Mouse (Mus musculus) MEL (cell line): ENCODE results near the gene Itpr2. TPM values are rescaled to one million over a fixed set of nuclear protein-coding genes. Genes with fewer than 3 reads are reported as not detected.

Experiments used
- DNase-seq: peaks from one replicate; pipeline ENCODE4 v3.0.0; 2011; ENCODE audit warnings: low read depth, low spot score
- H3K27ac ChIP-seq: 2 replicates; pipeline ENCODE4 v1.5.1; 2012; ENCODE audit warnings: low read depth, mild to moderate bottlenecking, control low read depth, low read length, moderate library complexity; ENCODE audit not compliant: control insufficient read depth
- H3K27me3 ChIP-seq, 2 experiments: fragments of 150-350 bp in 1 of 2; sonication (generic) in 1 of 2; 2 replicates each; pipeline ENCODE4 v1.6.1; 2012; ENCODE audit warnings: low read length in 2 of 2, mild to moderate bottlenecking in 2 of 2, improper control_type of control experiment in 1 of 2, moderate library complexity in 1 of 2; ENCODE audit not compliant: insufficient read depth in 2 of 2, control insufficient read depth in 1 of 2
- H3K36me3 ChIP-seq, 2 experiments: 2 replicates each; pipeline ENCODE4 v1.6.1; 2012 to 2014; ENCODE audit warnings: low read length in 2 of 2, improper control_type of control experiment in 1 of 2, inconsistent platforms in 1 of 2, mild to moderate bottlenecking in 1 of 2; ENCODE audit not compliant: insufficient read depth in 2 of 2, control insufficient read depth in 1 of 2
- H3K4me1 ChIP-seq, 2 experiments: fragments of 150-350 bp in 1 of 2; sonication (generic) in 1 of 2; 2 replicates each; pipeline ENCODE4 v1.6.1; 2012; ENCODE audit warnings: low read length in 2 of 2, improper control_type of control experiment in 1 of 2, mild to moderate bottlenecking in 1 of 2; ENCODE audit not compliant: insufficient read depth in 2 of 2, control insufficient read depth in 1 of 2
- H3K4me3 ChIP-seq, 2 experiments: fragments of 150-350 bp in 1 of 2; sonication (generic) in 1 of 2; 2 replicates each; pipeline ENCODE4 v1.5.1; 2012; ENCODE audit warnings: low read depth in 2 of 2, low read length in 2 of 2, mild to moderate bottlenecking in 2 of 2, moderate library complexity in 2 of 2, control low read depth in 1 of 2, improper control_type of control experiment in 1 of 2; ENCODE audit not compliant: control insufficient read depth in 1 of 2, insufficient read depth in 1 of 2
- H3K79me2 ChIP-seq: 2 replicates; pipeline ENCODE4 v1.6.1; 2012; ENCODE audit warnings: mild to moderate bottlenecking, low read length, moderate library complexity; ENCODE audit not compliant: control insufficient read depth, poor library complexity, insufficient read depth
- H3K9ac ChIP-seq: 2 replicates; pipeline ENCODE4 v1.6.1; 2012; ENCODE audit warnings: low read depth, mild to moderate bottlenecking, control low read depth, low read length, moderate library complexity; ENCODE audit not compliant: control insufficient read depth, poor library complexity, severe bottlenecking
- H3K9me3 ChIP-seq: fragments of 150-350 bp; sonication (generic); replicated peaks from 2 replicates; pipeline ENCODE4 v1.6.1; 2012; ENCODE audit warnings: mild to moderate bottlenecking, low read length, improper control_type of control experiment, moderate library complexity; ENCODE audit not compliant: insufficient read depth
- CTCF ChIP-seq, 3 experiments: IDR thresholded peaks in 2 of 3; conservative IDR thresholded peaks in 1 of 3; 2 replicates each; pipeline ENCODE4 v1.5.1; 2011 to 2012; ENCODE audit warnings: low read length in 3 of 3, low read depth in 2 of 3, mild to moderate bottlenecking in 2 of 3, improper control_type of control experiment in 1 of 3, inconsistent platforms in 1 of 3, mixed read lengths in 1 of 3, moderate library complexity in 1 of 3; ENCODE audit not compliant: control insufficient read depth in 1 of 3, insufficient read depth in 1 of 3, poor library complexity in 1 of 3, severe bottlenecking in 1 of 3
- EP300 ChIP-seq, 2 experiments: IDR thresholded peaks; 2 replicates each; pipeline ENCODE4 v1.6.1; 2011; ENCODE audit warnings: improper control_type of control experiment in 2 of 2, low read length in 2 of 2, low read depth in 1 of 2, mild to moderate bottlenecking in 1 of 2
- ETS1 ChIP-seq: IDR thresholded peaks from 2 replicates; pipeline ENCODE4 v1.6.1; 2012; ENCODE audit warnings: low read depth, mild to moderate bottlenecking, inconsistent platforms, low read length, improper control_type of control experiment, moderate library complexity
- MAX ChIP-seq: IDR thresholded peaks from 2 replicates; pipeline ENCODE4 v1.6.1; 2011; ENCODE audit warnings: low read length, improper control_type of control experiment
- MAZ ChIP-seq: IDR thresholded peaks from 2 replicates; pipeline ENCODE4 v1.6.1; 2012; ENCODE audit warnings: low read depth, mild to moderate bottlenecking, inconsistent platforms, low read length, improper control_type of control experiment
- RAD21 ChIP-seq: IDR thresholded peaks from 2 replicates; pipeline ENCODE4 v1.6.1; 2011; ENCODE audit warnings: mild to moderate bottlenecking, low read depth, low read length, improper control_type of control experiment
- RCOR1 ChIP-seq: IDR thresholded peaks from 2 replicates; pipeline ENCODE4 v1.6.1; 2012; ENCODE audit warnings: low read depth, mild to moderate bottlenecking, inconsistent platforms, low read length, improper control_type of control experiment
- SIN3A ChIP-seq: IDR thresholded peaks from 2 replicates; pipeline ENCODE4 v1.6.1; 2012; ENCODE audit warnings: low read length, improper control_type of control experiment, inconsistent platforms
- SMC3 ChIP-seq: IDR thresholded peaks from 2 replicates; pipeline ENCODE4 v1.6.1; 2011; ENCODE audit warnings: low read depth, low read length, improper control_type of control experiment
- TAL1 ChIP-seq: IDR thresholded peaks from 2 replicates; pipeline ENCODE4 v1.6.1; 2012; ENCODE audit warnings: mild to moderate bottlenecking, inconsistent platforms, low read length, moderate library complexity, mixed read lengths
- TBP ChIP-seq: IDR thresholded peaks from 2 replicates; pipeline ENCODE4 v1.8.0; 2011; ENCODE audit warnings: low read depth, low read length, improper control_type of control experiment
- USF1 ChIP-seq: IDR thresholded peaks from 2 replicates; pipeline ENCODE4 v1.6.1; 2014; ENCODE audit warnings: low read depth, mild to moderate bottlenecking, inconsistent platforms, low read length, improper control_type of control experiment, moderate library complexity
- ZC3H11A ChIP-seq: IDR thresholded peaks from 2 replicates; pipeline ENCODE4 v1.6.1; 2012; ENCODE audit warnings: low read depth, mild to moderate bottlenecking, inconsistent platforms, low read length, improper control_type of control experiment
- ZKSCAN1 ChIP-seq: IDR thresholded peaks from 2 replicates; pipeline ENCODE4 v1.6.1; 2012; ENCODE audit warnings: low read depth, mild to moderate bottlenecking, inconsistent platforms, low read length, improper control_type of control experiment, moderate library complexity
- ZNF384 ChIP-seq: IDR thresholded peaks from 2 replicates; pipeline ENCODE4 v1.6.1; 2012; ENCODE audit warnings: low read depth, mild to moderate bottlenecking, inconsistent platforms, low read length, improper control_type of control experiment
- polyA plus RNA-seq, 2 experiments: library from polyadenylated mRNA; stranded (reverse) in 1 of 2; unstranded in 1 of 2; fragments of >175 nt in 1 of 2; fragments of >200 nt in 1 of 2; gene quantifications; 2 replicates each; pipeline versions ENCODE4 v1.2.1 to v1.2.4; 2012; ENCODE audit warnings: low replicate concordance in 2 of 2, low read depth in 1 of 2; ENCODE audit not compliant: insufficient read length in 2 of 2, insufficient read depth in 1 of 2, missing spikeins in 1 of 2
- total RNA-seq: library from RNA; depleted of rRNA; stranded (reverse); fragments of 300-350 nt; gene quantifications from 2 replicates; pipeline ENCODE4 v1.2.3, GENCODE M21; 2012

Itpr2 gene
- total and polyA plus RNA-seq, 3 experiments = 1.5 to 3.0 TPM; not detected in 1

DNA sequence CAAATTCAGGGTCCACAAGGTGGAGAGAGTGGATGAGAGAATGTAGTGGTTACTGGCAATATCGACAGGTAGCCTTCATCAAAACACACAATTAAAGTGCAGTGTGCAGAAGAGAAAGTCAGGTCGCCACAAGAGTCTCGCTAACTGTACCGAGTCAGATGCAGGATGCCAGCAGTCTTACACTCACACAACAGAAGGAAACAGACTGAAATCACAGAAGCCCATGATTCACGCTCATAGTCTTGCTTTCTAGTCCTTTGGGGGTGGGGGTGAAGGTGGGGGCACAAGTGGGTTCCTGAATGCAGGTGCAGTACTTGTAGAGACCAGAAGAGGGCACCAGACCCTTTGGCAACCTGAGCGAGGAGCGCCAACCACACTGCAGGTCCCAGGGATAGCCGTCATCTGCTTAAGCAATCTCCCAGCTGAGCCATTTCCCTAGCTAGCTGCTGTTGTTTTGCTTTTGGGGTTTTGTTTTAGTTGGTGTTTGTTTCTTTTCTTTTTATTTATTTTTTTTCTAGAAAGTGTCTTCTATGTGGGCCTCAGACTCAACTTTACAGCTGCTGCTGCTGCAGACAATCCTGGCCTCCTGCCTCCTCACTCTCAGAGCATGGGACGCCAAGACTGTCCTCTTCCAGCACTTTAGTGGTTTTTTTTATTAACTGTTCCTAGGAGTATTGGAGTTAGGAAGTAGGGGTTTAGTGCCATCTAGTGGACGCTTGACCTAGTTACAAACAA, 92.2 kb downstream of the Itpr2 start:
- peak; percentile 93 for DNase-seq
- Histone ChIP-seq H3K4me3 (peak overlapping the region; percentile 49 to 71), H3K9me3 (no peaks in the 10 kb centered on the region), H3K27me3 (no peaks in the 10 kb centered on the region), H3K36me3 (no peaks in the 10 kb centered on the region), H3K9ac (peak overlapping the region; percentile 60), H3K4me1 (no peaks in the 10 kb centered on the region), H3K27ac (peak overlapping the region; percentile 65), H3K79me2 (no peaks in the 10 kb centered on the region)
- no peak for TF ChIP-seq ZKSCAN1
- TF ChIP-seq ZC3H11A = peak; percentile 71
- no peak for TF ChIP-seq TAL1
- TF ChIP-seq ETS1 = peak; percentile 47
- peak; percentile 85 for TF ChIP-seq RAD21
- TF ChIP-seq SMC3 = peak; percentile 61
- TF ChIP-seq EP300 (IDR thresholded peaks at IDR 0.05; ENCODE audit: low read depth in 1 of 2, low read length in 2 of 2) = no peak
- no peak for TF ChIP-seq MAX
- 0 out of 2 replicates have a peak, but pooled peaks have one; percentile 47 for TF ChIP-seq TBP
- TF ChIP-seq ZNF384 = peak; percentile 74
- TF ChIP-seq CTCF (IDR thresholded peaks at IDR 0.05 in 2 of 3, conservative IDR thresholded peaks at IDR 0.05 in 1 of 3; ENCODE audit: control insufficient read depth in 1 of 3, insufficient read depth in 1 of 3, low read depth in 2 of 3, low read length in 3 of 3, poor library complexity in 1 of 3, severe bottlenecking in 1 of 3) = peak; percentile 77 to 90 (median 89)
- peak; percentile 94 for TF ChIP-seq MAZ
- TF ChIP-seq SIN3A = peak; percentile 74
- TF ChIP-seq, all 39 proteins: peak for 9

DNA sequence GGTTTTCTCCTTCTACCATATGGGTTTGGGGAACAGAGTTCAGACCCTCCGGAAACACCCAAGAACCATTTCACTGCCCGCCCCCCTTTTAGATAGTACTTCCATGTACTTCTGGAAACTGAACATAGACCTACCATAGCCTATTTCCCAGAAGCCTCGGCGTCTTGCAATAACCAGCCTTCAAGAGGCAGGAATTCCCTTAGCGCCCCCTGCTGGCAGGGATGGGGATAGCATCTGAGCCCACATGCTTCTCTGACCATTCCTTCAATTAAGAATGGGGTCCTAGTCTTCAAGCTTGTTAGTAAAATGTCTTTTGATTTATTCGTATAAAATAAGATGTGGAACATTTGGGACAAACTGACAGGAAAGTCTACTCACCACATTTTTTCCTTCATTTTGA, 96.6 kb downstream of the Itpr2 start:
- no peaks in the 10 kb centered on the region for H3K36me3 ChIP-seq
- DNase-seq = peak; percentile 77
- H3K27ac ChIP-seq = no peak overlapping the region
- H3K79me2 ChIP-seq = no peaks in the 10 kb centered on the region
- H3K4me3 ChIP-seq = no peak overlapping the region
- no peak for TF ChIP-seq SIN3A
- no peak for TF ChIP-seq TBP
- peak; percentile 38 for TF ChIP-seq RAD21
- TF ChIP-seq RCOR1 = no peak
- TF ChIP-seq CTCF (IDR thresholded peaks at IDR 0.05 in 2 of 3, conservative IDR thresholded peaks at IDR 0.05 in 1 of 3; ENCODE audit: control insufficient read depth in 1 of 3, insufficient read depth in 1 of 3, low read depth in 2 of 3, low read length in 3 of 3, poor library complexity in 1 of 3, severe bottlenecking in 1 of 3) = peak; percentile 93 to 96 (median 94)
- TF ChIP-seq MAZ = no peak
- no peak for TF ChIP-seq USF1
- peak; percentile 56 for TF ChIP-seq SMC3
- no peaks in the 10 kb centered on the region for H3K4me1 ChIP-seq
- no peak overlapping the region for H3K9ac ChIP-seq
- no peaks in the 10 kb centered on the region for H3K27me3 ChIP-seq
- no peaks in the 10 kb centered on the region for H3K9me3 ChIP-seq
